Mouse (Mus musculus) bone marrow, adult 2 months (tissue): ENCODE data around the gene Fastkd3. TPM values are rescaled to one million over a fixed set of nuclear protein-coding genes. Genes with fewer than 3 reads are reported as not detected.

Source experiments
- H3K27ac ChIP-seq: fragments of 200-500 bp; 2 replicates; pipeline ENCODE4 v1.5.1; 2012; ENCODE audit warnings: low read depth, mild to moderate bottlenecking, control low read depth, inconsistent platforms, low read length; ENCODE audit not compliant: control insufficient read depth, poor library complexity, insufficient read depth
- H3K4me1 ChIP-seq: fragments of 200-500 bp; 2 replicates; pipeline ENCODE4 v1.6.1; 2011; ENCODE audit warnings: low read length; ENCODE audit not compliant: control insufficient read depth, insufficient read depth
- H3K4me3 ChIP-seq: fragments of 200-500 bp; replicated peaks from 2 replicates; pipeline ENCODE3; 2011; ENCODE audit warnings: mild to moderate bottlenecking, low read depth, low read length, control low read depth; ENCODE audit not compliant: control insufficient read depth
- CTCF ChIP-seq: fragments of 200-500 bp; IDR thresholded peaks from 2 replicates; pipeline ENCODE4 v1.5.1; 2011; ENCODE audit warnings: low read length, control low read depth; ENCODE audit not compliant: control insufficient read depth, insufficient read depth
- POLR2A ChIP-seq: fragments of 200-500 bp; IDR thresholded peaks from 2 replicates; pipeline ENCODE4 v1.6.1; 2011; ENCODE audit warnings: low read depth, mild to moderate bottlenecking, control low read depth, low read length, borderline replicate concordance; ENCODE audit not compliant: control insufficient read depth
- WGBS: fragments of 180-500 bp; shearing (Covaris S2); methylation state at CpG from one replicate; pipeline ENCODE4 v1.1.7; 2018; 5-methylcytosine and 5-hydroxymethylcytosine counted together
- polyA plus RNA-seq: library from polyadenylated mRNA; stranded (reverse); fragments of >200 nt; gene quantifications from 2 replicates; pipeline ENCODE4 v1.2.4, GENCODE M21; 2011; ENCODE audit warnings: low replicate concordance; ENCODE audit not compliant: missing spikeins, insufficient read depth, insufficient read length

The Fastkd3 gene
- polyA plus RNA-seq, 1 experiment = 12.9 TPM

- whole genome bisulfite sequencing = 83% methylated on average over 7 of the region's 7 CpGs
- Histone ChIP-seq H3K27ac (no peak overlapping the region), H3K4me3 (no peak overlapping the region)
Observed at GRCm38 (mm10) chr13:68577945-68578344, 4.1 kb upstream of the Fastkd3 start.

GRCm38 (mm10) chr13:68581086-68581740 lies 821 bp upstream of the Fastkd3 start:
- H3K4me1 ChIP-seq = no peaks in the 10 kb centered on the region
- WGBS = 22% methylated on average over 14 of the region's 14 CpGs
- TF ChIP-seq CTCF (no peak), POLR2A (no peak)

More at GRCm38 (mm10) chr13:68577945-68578344, 4.1 kb upstream of the Fastkd3 start:
- H3K4me1 ChIP-seq = no peaks in the 10 kb centered on the region
- TF ChIP-seq POLR2A (no peak), CTCF (no peak)

GRCm38 (mm10) chr13:68582517-68582780 lies 415 bp downstream of the Fastkd3 start:
- Histone ChIP-seq H3K27ac (no peak overlapping the region), H3K4me1 (no peaks in the 10 kb centered on the region), H3K4me3 (peak overlapping the region; percentile 94)
- TF ChIP-seq CTCF = no peak
- TF ChIP-seq POLR2A = no peak
- under 1% methylated on average over 11 of the region's 11 CpGs for WGBS

More at GRCm38 (mm10) chr13:68581086-68581740, 821 bp upstream of the Fastkd3 start:
- peak overlapping the region; percentile 94 for H3K4me3 ChIP-seq
- H3K27ac ChIP-seq = no peak overlapping the region

GRCm38 (mm10) chr13:68583961-68584360 lies 1.9 kb downstream of the Fastkd3 start:
- no peak overlapping the region for H3K27ac ChIP-seq
- WGBS = 86% methylated on average over 11 of the region's 11 CpGs
- TF ChIP-seq CTCF = no peak
- TF ChIP-seq POLR2A = no peak

GRCm38 (mm10) chr13:68585441-68585840 lies 3.4 kb downstream of the Fastkd3 start:
- no peaks in the 10 kb centered on the region for H3K4me1 ChIP-seq
- no peak overlapping the region for H3K4me3 ChIP-seq
- TF ChIP-seq CTCF (no peak), POLR2A (no peak)
- H3K27ac ChIP-seq = no peak overlapping the region
- WGBS = 82% methylated on average over 7 of the region's 7 CpGs

More at GRCm38 (mm10) chr13:68583961-68584360, 1.9 kb downstream of the Fastkd3 start:
- Histone ChIP-seq H3K4me1 (no peaks in the 10 kb centered on the region), H3K4me3 (no peak overlapping the region)

GRCm38 (mm10) chr13:68588352-68588751 lies 6.3 kb downstream of the Fastkd3 start:
- no peak for TF ChIP-seq POLR2A
- TF ChIP-seq CTCF = no peak
- no peaks in the 10 kb centered on the region for H3K4me1 ChIP-seq
- no peak overlapping the region for H3K4me3 ChIP-seq
- no peak overlapping the region for H3K27ac ChIP-seq

- Histone ChIP-seq H3K27ac (no peak overlapping the region), H3K4me3 (no peak overlapping the region), H3K4me1 (no peaks in the 10 kb centered on the region)
- 74% methylated on average over 1 of the region's 1 CpGs for WGBS
- TF ChIP-seq CTCF = no peak
- TF ChIP-seq POLR2A = no peak
Observed at GRCm38 (mm10) chr13:68593797-68594196, 11.8 kb downstream of the Fastkd3 start.

GRCm38 (mm10) chr13:68597199-68597598 lies 15.2 kb downstream of the Fastkd3 start, which contains the start of gene 1700001L19Rik:
Gene 1700001L19Rik, plus strand, starts transcription at chr13:68597421.
- Histone ChIP-seq H3K4me1 (no peaks in the 10 kb centered on the region), H3K27ac (no peak within 1 kb of the TSS), H3K4me3 (no peak within 1 kb of the TSS)
- TF ChIP-seq CTCF = no peak
- 20% methylated on average over 10 of the region's 10 CpGs for WGBS

GRCm38 (mm10) chr13:68597667-68598066 lies 15.6 kb downstream of the Fastkd3 start:
- no peak overlapping the region for H3K27ac ChIP-seq
- TF ChIP-seq POLR2A = no peak
- H3K4me1 ChIP-seq = no peaks in the 10 kb centered on the region
- no peak overlapping the region for H3K4me3 ChIP-seq
- whole genome bisulfite sequencing = 21% methylated on average over 13 of the region's 13 CpGs
